Mouse (Mus musculus) forebrain, embryonic 16.5 days (tissue): ENCODE results near the gene Zfp760. TPM values are rescaled to one million over a fixed set of nuclear protein-coding genes. Genes with fewer than 3 reads are reported as not detected.
"Not testable (repeated sequence)": the region's sequence is repeated elsewhere in the genome, so short reads cannot be mapped to it uniquely, and the experiment has no call there.

Experiments used
- ATAC-seq: fragments of 200-750 bp; cut with Nextera tagmentation; 2 replicates; pipeline ENCODE4 v1.8.0; 2017; ENCODE audit warnings: mild to moderate bottlenecking, moderate library complexity
- H3K27ac ChIP-seq: fragments of 300-500 bp; sonication (generic); 2 replicates; pipeline ENCODE4 v1.5.1; 2014; ENCODE audit warnings: low read length, control low read depth
- H3K27me3 ChIP-seq: fragments of 300-500 bp; sonication (generic); replicated peaks from 2 replicates; pipeline ENCODE4 v1.6.1; 2014; ENCODE audit warnings: low read length; ENCODE audit not compliant: control insufficient read depth, insufficient read depth
- H3K36me3 ChIP-seq: fragments of 300-500 bp; sonication (generic); 2 replicates; pipeline ENCODE4 v1.6.1; 2014; ENCODE audit not compliant: control insufficient read depth, insufficient read depth
- H3K4me1 ChIP-seq: fragments of 300-500 bp; sonication (generic); replicated peaks from 2 replicates; pipeline ENCODE4 v1.6.1; 2014; ENCODE audit warnings: low read length; ENCODE audit not compliant: control insufficient read depth, insufficient read depth
- H3K4me2 ChIP-seq: fragments of 300-500 bp; sonication (generic); 2 replicates; pipeline ENCODE4 v1.6.1; 2014; ENCODE audit warnings: mild to moderate bottlenecking, low read length, control low read depth
- H3K4me3 ChIP-seq: fragments of 300-500 bp; sonication (generic); replicated peaks from 2 replicates; pipeline ENCODE4 v1.5.1; 2014; ENCODE audit warnings: mild to moderate bottlenecking, low read length, control low read depth
- H3K9ac ChIP-seq: fragments of 300-500 bp; sonication (generic); replicated peaks from 2 replicates; pipeline ENCODE4 v1.6.1; 2014; ENCODE audit warnings: low read depth, low read length, control low read depth
- H3K9me3 ChIP-seq: fragments of 300-500 bp; sonication (generic); 2 replicates; pipeline ENCODE4 v1.6.1; 2016; ENCODE audit warnings: low read length; ENCODE audit not compliant: control insufficient read depth
- WGBS: fragments of 180-500 bp; shearing (Covaris S2); extraction: QIAGEN DNeasy Blood & Tissue Kit; methylation state at CpG from one replicate; pipeline ENCODE4 v1.1.7; 2014; 5-methylcytosine and 5-hydroxymethylcytosine counted together
- polyA plus RNA-seq: library from polyadenylated mRNA; unstranded; fragments of >200 nt; fragmentation: Nextera tagmentation; extraction: Ambion mirVana; gene quantifications from 2 replicates; pipeline ENCODE4 v1.2.1, GENCODE M21; 2015

The Zfp760 gene
- 19.4 and 21.5 TPM in 2 replicates for polyA plus RNA-seq

GRCm38 (mm10) chr17:21707343-21707996, at the start of gene Zfp760:
Zfp760 (plus strand) TSS chr17:21707741.
- no peaks in the 10 kb centered on the region for H3K36me3 ChIP-seq
- no peaks in the 10 kb centered on the region for H3K9me3 ChIP-seq
- H3K27ac ChIP-seq, result peak within 1 kb of the TSS; percentile 84
- peak within 1 kb of the TSS; percentile 65 for H3K4me2 ChIP-seq
- peak; percentile 98 for ATAC-seq
- WGBS, result 5% methylated on average over 26 of the region's 26 CpGs
- H3K27me3 ChIP-seq, result no peaks in the 10 kb centered on the region
- peaks cover 12% of the 10 kb centered on the region for H3K4me1 ChIP-seq
- H3K4me3 ChIP-seq, result peak within 1 kb of the TSS; percentile 85
- peak within 1 kb of the TSS; percentile 76 for H3K9ac ChIP-seq

GRCm38 (mm10) chr17:21678826-21679225, 28.7 kb upstream of the Zfp760 start:
- ATAC-seq, H3K36me3 ChIP-seq, H3K9ac ChIP-seq, H3K4me3 ChIP-seq, H3K27me3 ChIP-seq, H3K4me2 ChIP-seq, H3K4me1 ChIP-seq, H3K9me3 ChIP-seq, H3K27ac ChIP-seq: not testable (repeated sequence)
- 21% methylated on average over 1 of the region's 1 CpGs for WGBS

GRCm38 (mm10) chr17:21679273-21680018, 28.1 kb upstream of the Zfp760 start:
- Histone ChIP-seq H3K4me1 (no peaks in the 10 kb centered on the region; the same call in 1 of the 2 replicates), H3K27ac (peak overlapping the region; percentile 65), H3K9me3 (no peaks in the 10 kb centered on the region), H3K4me2 (peak overlapping the region; percentile 63), H3K9ac (peak overlapping the region; percentile 52), H3K27me3 (no peaks in the 10 kb centered on the region), H3K4me3 (peak overlapping the region; percentile 51), H3K36me3 (no peaks in the 10 kb centered on the region)
- WGBS, result 4% methylated on average over 9 of the region's 9 CpGs
- ATAC-seq, result peak; percentile 98

GRCm38 (mm10) chr17:21680019-21680376, 27.5 kb upstream of the Zfp760 start:
- H3K4me1 ChIP-seq, H3K36me3 ChIP-seq, H3K27me3 ChIP-seq, H3K9me3 ChIP-seq: not testable (repeated sequence)
- H3K27ac ChIP-seq, result peak overlapping the region; percentile 65; the same call in 1 of the 2 replicates
- peak overlapping the region; percentile 51 for H3K4me3 ChIP-seq
- WGBS, result under 1% methylated on average over 10 of the region's 10 CpGs
- H3K4me2 ChIP-seq, result peak overlapping the region; percentile 63
- peak overlapping the region; percentile 52 for H3K9ac ChIP-seq
- ATAC-seq, result peak; percentile 84

- Histone ChIP-seq H3K36me3 (peaks cover 8% of the 10 kb centered on the region), H3K27ac (no peak within 1 kb of the TSS), H3K4me3 (no peak within 1 kb of the TSS), H3K27me3 (no peaks in the 10 kb centered on the region), H3K9ac (no peak within 1 kb of the TSS), H3K9me3 (no peaks in the 10 kb centered on the region), H3K4me2 (no peak within 1 kb of the TSS), H3K4me1 (no peaks in the 10 kb centered on the region)
- WGBS, result 94% methylated on average over 3 of the region's 3 CpGs
- ATAC-seq, result no peak
Measured at GRCm38 (mm10) chr17:21691560-21691959, 16.0 kb upstream of the Zfp760 start, which contains the start of gene Gm10226. Gm10226 (plus strand) TSS chr17:21691860.

- H3K4me1 ChIP-seq, result no peaks in the 10 kb centered on the region
- peaks cover 8% of the 10 kb centered on the region for H3K36me3 ChIP-seq
- WGBS, result 88% methylated on average over 3 of the region's 3 CpGs
- H3K4me2 ChIP-seq, result no peak overlapping the region
- H3K9me3 ChIP-seq, result no peaks in the 10 kb centered on the region
- H3K27me3 ChIP-seq, result no peaks in the 10 kb centered on the region
- no peak overlapping the region for H3K27ac ChIP-seq
- H3K4me3 ChIP-seq, result no peak overlapping the region
- no peak overlapping the region for H3K9ac ChIP-seq
- no peak for ATAC-seq
Measured at GRCm38 (mm10) chr17:21693342-21693741, 14.2 kb upstream of the Zfp760 start.

- no peak for ATAC-seq
- no peaks in the 10 kb centered on the region for H3K9me3 ChIP-seq
- no peaks in the 10 kb centered on the region for H3K4me1 ChIP-seq
- H3K27me3 ChIP-seq, result no peaks in the 10 kb centered on the region
- no peak overlapping the region for H3K4me2 ChIP-seq
- H3K36me3 ChIP-seq, result peaks cover 6% of the 10 kb centered on the region
- H3K4me3 ChIP-seq, result no peak overlapping the region
- H3K9ac ChIP-seq, result no peak overlapping the region
- no peak overlapping the region for H3K27ac ChIP-seq
Measured at GRCm38 (mm10) chr17:21696073-21696472, 11.5 kb upstream of the Zfp760 start.

- no peak overlapping the region for H3K4me3 ChIP-seq
- H3K4me1 ChIP-seq, result peaks cover 4% of the 10 kb centered on the region
- H3K27me3 ChIP-seq, result no peaks in the 10 kb centered on the region
- H3K9ac ChIP-seq, result no peak overlapping the region
- H3K27ac ChIP-seq, result no peak overlapping the region
- no peak overlapping the region for H3K4me2 ChIP-seq
- H3K9me3 ChIP-seq, result no peaks in the 10 kb centered on the region
- ATAC-seq, result no peak
- WGBS, result 49% methylated on average over 5 of the region's 5 CpGs
- H3K36me3 ChIP-seq, result no peaks in the 10 kb centered on the region
Measured at GRCm38 (mm10) chr17:21702281-21703240, 5.0 kb upstream of the Zfp760 start.

GRCm38 (mm10) chr17:21703414-21703813, 4.1 kb upstream of the Zfp760 start:
- Histone ChIP-seq H3K9ac (no peak overlapping the region), H3K4me1 (peaks cover 6% of the 10 kb centered on the region), H3K36me3 (no peaks in the 10 kb centered on the region), H3K4me3 (no peak overlapping the region), H3K27ac (no peak overlapping the region), H3K27me3 (no peaks in the 10 kb centered on the region), H3K9me3 (no peaks in the 10 kb centered on the region), H3K4me2 (no peak overlapping the region)
- WGBS, result 98% methylated on average over 1 of the region's 1 CpGs
- ATAC-seq, result no peak
